33 mouse cellular contexts compared by ENCODE assay signal in genomic region chr9:70485840-70486239, GRCm38 (mm10).
"Had no signal": no experiment of that assay in that cellular context is flagged by ENCODE, and none has a peak within 500 bp of the region (broad histone marks: within the 10 kb centered on the region; RNA-seq: fewer than 3 reads in every experiment).

No protein-coding gene starts in this region.

- H3K27me3 ChIP-seq: heart, embryonic 12.5 days; heart, embryonic 13.5 days; heart, embryonic 15.5 days; hindbrain, embryonic 12.5 days; hindbrain, embryonic 13.5 days; hindbrain, embryonic 15.5 days; intestine, embryonic 15.5 days; kidney, embryonic 15.5 days had no signal

- H3K4me3 ChIP-seq: heart, embryonic 10.5 days; heart, embryonic 12.5 days; heart, embryonic 13.5 days; heart, embryonic 15.5 days; hindbrain, embryonic 10.5 days; hindbrain, embryonic 12.5 days; hindbrain, embryonic 13.5 days; hindbrain, embryonic 15.5 days; intestine, embryonic 15.5 days; kidney, embryonic 15.5 days; layer of hippocampus, adult 2 months had no signal

- DNase-seq: heart, postnatal 10 days; heart, postnatal 14 days; heart, postnatal 36 days; heart, postnatal 4 days; kidney, adult 11 months; kidney, adult 18-20 months; kidney, adult 8-10 months; kidney, adult 9 months; kidney, postnatal 10 days; kidney, postnatal 14 days; kidney, postnatal 25 days; kidney, postnatal 36 days; kidney, postnatal 4 days; layer of hippocampus, adult 9-11 months; layer of hippocampus, postnatal 36 days had no signal

- H3K9ac ChIP-seq: heart, embryonic 12.5 days; heart, embryonic 13.5 days; heart, embryonic 15.5 days; hindbrain, embryonic 12.5 days; hindbrain, embryonic 13.5 days; hindbrain, embryonic 14.5 days; hindbrain, embryonic 15.5 days; intestine, embryonic 15.5 days; kidney, embryonic 15.5 days had no signal

- H3K4me2 ChIP-seq: heart, embryonic 11.5 days; heart, embryonic 12.5 days; heart, embryonic 13.5 days; heart, embryonic 15.5 days; hindbrain, embryonic 12.5 days; hindbrain, embryonic 13.5 days; hindbrain, embryonic 14.5 days; hindbrain, embryonic 15.5 days; intestine, embryonic 15.5 days; kidney, embryonic 15.5 days had no signal

- H3K36me3 ChIP-seq: heart, embryonic 15.5 days had no signal

- H3K27ac ChIP-seq: heart, embryonic 10.5 days; heart, embryonic 13.5 days; heart, embryonic 15.5 days; hindbrain, embryonic 10.5 days; hindbrain, embryonic 12.5 days; hindbrain, embryonic 13.5 days; hindbrain, embryonic 14.5 days; hindbrain, embryonic 15.5 days; hindbrain, postnatal 0 days; intestine, embryonic 15.5 days; kidney, embryonic 15.5 days; kidney, postnatal 0 days; layer of hippocampus, adult 2 months had no signal

- ATAC-seq: hindbrain, embryonic 16.5 days; hindbrain, postnatal 0 days; intestine, embryonic 15.5 days; intestine, embryonic 16.5 days; intestine, postnatal 0 days had no signal

- H3K9me3 ChIP-seq: heart, embryonic 10.5 days; heart, embryonic 12.5 days; heart, embryonic 13.5 days; heart, embryonic 15.5 days; hindbrain, embryonic 10.5 days; hindbrain, embryonic 12.5 days; hindbrain, embryonic 13.5 days; hindbrain, embryonic 15.5 days; intestine, embryonic 15.5 days; kidney, embryonic 15.5 days had no signal

- H3K4me1 ChIP-seq: heart, embryonic 10.5 days; hindbrain, embryonic 10.5 days; hindbrain, embryonic 12.5 days; hindbrain, embryonic 15.5 days; intestine, embryonic 15.5 days; kidney, embryonic 15.5 days had no signal
